Comparison of ENCODE assay signal across 21 mouse cellular contexts in the genomic region with DNA sequence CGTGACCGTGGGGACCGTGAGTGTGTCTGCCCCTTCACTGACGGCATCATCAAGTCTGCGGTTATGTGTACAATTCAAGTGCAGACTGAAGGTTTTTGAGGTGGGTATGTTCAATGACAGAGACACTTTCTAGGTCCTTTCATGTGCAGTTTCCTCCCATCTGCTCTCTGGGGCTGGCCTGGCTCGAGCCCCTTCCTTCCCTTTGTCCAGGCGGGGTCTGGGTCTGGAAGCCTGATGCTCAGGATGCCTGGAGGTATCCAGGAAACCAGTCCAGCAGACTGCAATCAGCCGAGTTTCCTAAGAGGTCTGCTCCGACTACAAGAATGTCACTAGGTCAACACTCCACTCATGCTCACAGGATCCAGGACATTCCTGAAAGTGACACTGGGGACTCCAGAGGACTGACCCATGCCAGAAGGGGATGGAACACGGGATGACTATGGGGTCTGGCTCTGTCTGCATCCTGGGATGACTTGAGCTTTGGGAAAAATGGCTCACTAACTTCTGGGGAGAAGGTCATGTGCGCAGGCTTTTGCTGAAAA. TPM values are rescaled to one million over a fixed set of nuclear protein-coding genes. Genes with fewer than 3 reads are reported as not detected.
"Had no signal": no experiment of that assay in that cellular context is flagged by ENCODE, and none has a peak within 500 bp of the region (broad histone marks: within the 10 kb centered on the region; RNA-seq: fewer than 3 reads in every experiment).

No protein-coding gene starts in this region.

- H3K9ac ChIP-seq: limb, embryonic 15.5 days; liver, embryonic 13.5 days; midbrain, embryonic 12.5 days; neural tube, embryonic 15.5 days had no signal

- DNase-seq: kidney, adult 9 months; kidney, postnatal 36 days; layer of hippocampus, adult 9-11 months; layer of hippocampus, postnatal 36 days; liver, embryonic 13.5 days; lung, adult 2 months; lung, postnatal 10 days; right cerebral cortex, adult 18-20 months; right cerebral cortex, postnatal 25 days; thymus, adult 18-20 months; thymus, postnatal 14 days had no signal

- H3K27ac ChIP-seq: kidney, postnatal 0 days; limb, embryonic 15.5 days; liver, embryonic 13.5 days; midbrain, embryonic 12.5 days; neural tube, embryonic 15.5 days had no signal

- H3K9me3 ChIP-seq: limb, embryonic 15.5 days; liver, embryonic 13.5 days; midbrain, embryonic 12.5 days; neural tube, embryonic 15.5 days had no signal

- H3K4me2 ChIP-seq: limb, embryonic 15.5 days; liver, embryonic 13.5 days; midbrain, embryonic 12.5 days; neural tube, embryonic 15.5 days had no signal

- H3K4me3 ChIP-seq: limb, embryonic 15.5 days; liver, embryonic 13.5 days; midbrain, embryonic 12.5 days; myocyte; neural tube, embryonic 15.5 days had no signal

- H3K4me1 ChIP-seq: limb, embryonic 15.5 days; liver, embryonic 13.5 days; midbrain, embryonic 12.5 days; neural tube, embryonic 15.5 days had no signal

- H3K27me3 ChIP-seq: limb, embryonic 15.5 days; liver, embryonic 13.5 days; midbrain, embryonic 12.5 days; neural tube, embryonic 15.5 days had no signal

RNA-seq across cellular contexts. Expression of gene Cby3, which starts 42.6 kb away (rescaled TPM):
- total RNA-seq: layer of hippocampus, adult 18-20 months; layer of hippocampus, postnatal 36 days; left cerebral cortex, adult 8-10 months; megakaryocyte, adult 5-6 weeks had no signal
- polyA plus RNA-seq: limb, embryonic 11.5 days; liver, embryonic 13.5 days; midbrain, embryonic 12.5 days; myocyte; neural tube, embryonic 11.5 days had no signal
